Mouse (Mus musculus) hindbrain, embryonic 16.5 days (tissue): ENCODE measurements around the gene Lfng. TPM values are rescaled to one million over a fixed set of nuclear protein-coding genes. Genes with fewer than 3 reads are reported as not detected.

Experiments used
- ATAC-seq: fragments of 200-750 bp; cut with Nextera tagmentation; 2 replicates; pipeline ENCODE4 v1.8.0; 2017; ENCODE audit warnings: moderate TSS enrichment, moderate library complexity
- H3K27ac ChIP-seq: fragments of 300-500 bp; sonication (generic); 2 replicates; pipeline ENCODE4 v1.5.1; 2014; ENCODE audit warnings: low read depth, mild to moderate bottlenecking, control low read depth, low read length, moderate library complexity
- H3K27me3 ChIP-seq: fragments of 300-500 bp; sonication (generic); replicated peaks from 2 replicates; pipeline ENCODE4 v1.6.1; 2014; ENCODE audit warnings: low read length; ENCODE audit not compliant: control insufficient read depth, insufficient read depth
- H3K36me3 ChIP-seq: fragments of 300-500 bp; sonication (generic); 2 replicates; pipeline ENCODE4 v1.6.1; 2014; ENCODE audit warnings: mild to moderate bottlenecking, low read length, moderate library complexity, mixed read lengths; ENCODE audit not compliant: control insufficient read depth, insufficient read depth
- H3K4me1 ChIP-seq: fragments of 300-500 bp; sonication (generic); 2 replicates; pipeline ENCODE4 v1.6.1; 2014; ENCODE audit warnings: low read depth, low read length; ENCODE audit not compliant: control insufficient read depth, insufficient read depth
- H3K4me2 ChIP-seq: fragments of 300-500 bp; sonication (generic); 2 replicates; pipeline ENCODE4 v1.6.1; 2014; ENCODE audit warnings: mild to moderate bottlenecking, low read length, control low read depth, moderate library complexity
- H3K4me3 ChIP-seq: fragments of 300-500 bp; sonication (generic); 2 replicates; pipeline ENCODE4 v1.5.1; 2014; ENCODE audit warnings: mild to moderate bottlenecking, low read length, control low read depth, moderate library complexity
- H3K9ac ChIP-seq: fragments of 300-500 bp; sonication (generic); 2 replicates; pipeline ENCODE4 v1.6.1; 2014; ENCODE audit warnings: low read depth, mild to moderate bottlenecking, control low read depth, low read length, moderate library complexity
- H3K9me3 ChIP-seq: fragments of 300-500 bp; sonication (generic); 2 replicates; pipeline ENCODE4 v1.6.1; 2014; ENCODE audit warnings: mild to moderate bottlenecking, low read length, moderate library complexity; ENCODE audit not compliant: control insufficient read depth
- WGBS: fragments of 180-500 bp; shearing (Covaris S2); extraction: QIAGEN DNeasy Blood & Tissue Kit; methylation state at CpG from one replicate; pipeline ENCODE4 v1.1.7; 2014; 5-methylcytosine and 5-hydroxymethylcytosine counted together
- polyA plus RNA-seq: library from polyadenylated mRNA; unstranded; fragments of >200 nt; fragmentation: Nextera tagmentation; extraction: Ambion mirVana; gene quantifications from 2 replicates; pipeline ENCODE4 v1.2.1, GENCODE M21; 2015

Lfng gene
- polyA plus RNA-seq, 1 experiment from 2014 or later: 30.2 TPM

GRCm38 (mm10) chr5:140602540-140602939 lies 4.6 kb upstream of the Lfng start:
- Histone ChIP-seq H3K4me3 (no peak overlapping the region), H3K27me3 (peaks cover 7% of the 10 kb centered on the region), H3K9me3 (no peaks in the 10 kb centered on the region), H3K4me1 (peaks cover 15% of the 10 kb centered on the region), H3K36me3 (no peaks in the 10 kb centered on the region), H3K9ac (no peak overlapping the region), H3K4me2 (no peak overlapping the region), H3K27ac (no peak overlapping the region)
- ATAC-seq: no peak
- WGBS: 31% methylated on average over 2 of the region's 2 CpGs

- 74% methylated on average over 8 of the region's 8 CpGs for WGBS
These were observed 2.7 kb upstream of the Lfng start for GRCm38 (mm10) chr5:140604386-140604785.

GRCm38 (mm10) chr5:140605228-140605627 lies 1.9 kb upstream of the Lfng start:
- no peak overlapping the region for H3K27ac ChIP-seq
- no peak for ATAC-seq
- no peak overlapping the region for H3K4me2 ChIP-seq
- peaks cover 21% of the 10 kb centered on the region for H3K4me1 ChIP-seq
- no peaks in the 10 kb centered on the region for H3K36me3 ChIP-seq
- H3K9ac ChIP-seq: no peak overlapping the region
- 27% methylated on average over 3 of the region's 3 CpGs for WGBS
- no peak overlapping the region for H3K4me3 ChIP-seq
- peaks cover 7% of the 10 kb centered on the region for H3K27me3 ChIP-seq
- H3K9me3 ChIP-seq: no peaks in the 10 kb centered on the region

More at GRCm38 (mm10) chr5:140604386-140604785, 2.7 kb upstream of the Lfng start:
- Histone ChIP-seq H3K9ac (no peak overlapping the region), H3K27ac (no peak overlapping the region), H3K4me2 (no peak overlapping the region), H3K27me3 (peaks cover 7% of the 10 kb centered on the region), H3K36me3 (no peaks in the 10 kb centered on the region), H3K4me1 (peaks cover 19% of the 10 kb centered on the region), H3K4me3 (no peak overlapping the region), H3K9me3 (no peaks in the 10 kb centered on the region)
- ATAC-seq: no peak

- Histone ChIP-seq H3K9me3 (no peaks in the 10 kb centered on the region), H3K4me1 (peaks cover 32% of the 10 kb centered on the region), H3K27ac (no peak overlapping the region), H3K4me2 (peak overlapping the region; percentile 90), H3K9ac (peak overlapping the region; percentile 41; the same call in 1 of the 2 replicates), H3K4me3 (peak overlapping the region; percentile 60), H3K36me3 (no peaks in the 10 kb centered on the region), H3K27me3 (peaks cover 7% of the 10 kb centered on the region)
- under 1% methylated on average over 22 of the region's 23 CpGs for WGBS
- ATAC-seq: no peak
These were observed 734 bp upstream of the Lfng start for GRCm38 (mm10) chr5:140606386-140606785.

DNA sequence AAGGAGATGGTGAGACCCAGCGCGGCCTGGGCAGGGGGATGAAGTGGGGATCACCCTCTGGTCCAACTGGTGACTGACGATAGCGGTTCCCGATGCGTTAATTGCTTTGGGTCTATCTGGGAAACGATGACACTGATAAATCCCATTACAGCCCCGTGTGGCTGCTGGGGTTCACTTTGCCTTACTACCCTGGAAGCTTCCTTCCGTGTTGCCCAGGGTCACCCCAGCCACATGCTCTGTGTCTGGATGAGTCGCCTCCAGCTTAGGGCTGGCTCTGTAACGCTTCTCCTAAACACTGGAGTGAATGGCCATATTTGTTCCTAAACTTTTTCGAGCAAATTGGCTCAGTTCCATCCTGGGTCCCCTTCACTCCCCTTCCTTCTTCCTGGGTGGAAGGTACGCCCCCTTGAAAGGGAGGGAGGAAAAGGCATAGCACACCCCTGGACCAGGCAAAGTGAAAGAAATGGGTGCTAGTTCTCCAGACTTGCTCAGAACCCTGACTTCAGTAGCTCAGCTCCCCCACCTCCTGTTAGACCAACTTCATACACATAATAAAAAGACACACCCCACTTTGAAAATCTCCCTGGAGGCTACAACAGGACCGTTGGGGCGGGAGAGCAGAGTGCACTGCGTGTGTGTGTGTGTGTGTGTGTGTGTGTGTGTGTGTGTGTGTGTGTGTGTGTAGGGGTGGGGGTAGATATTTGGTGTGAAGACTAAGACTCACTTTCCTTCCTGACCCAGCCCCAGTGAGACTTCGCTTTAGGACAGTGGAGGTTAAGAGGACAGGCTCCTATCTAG lies 915 bp downstream of the Lfng start:
- peaks cover 43% of the 10 kb centered on the region for H3K4me1 ChIP-seq
- peak overlapping the region; percentile 78 for H3K27ac ChIP-seq
- WGBS: 2% methylated on average over 16 of the region's 17 CpGs
- H3K27me3 ChIP-seq: peaks cover 10% of the 10 kb centered on the region
- ATAC-seq: no peak
- H3K4me3 ChIP-seq: peak overlapping the region; percentile 60
- no peaks in the 10 kb centered on the region for H3K9me3 ChIP-seq
- no peaks in the 10 kb centered on the region; the same call in 1 of the 2 replicates for H3K36me3 ChIP-seq
- H3K9ac ChIP-seq: peak overlapping the region; percentile 76
- peak overlapping the region; percentile 90 for H3K4me2 ChIP-seq

DNA sequence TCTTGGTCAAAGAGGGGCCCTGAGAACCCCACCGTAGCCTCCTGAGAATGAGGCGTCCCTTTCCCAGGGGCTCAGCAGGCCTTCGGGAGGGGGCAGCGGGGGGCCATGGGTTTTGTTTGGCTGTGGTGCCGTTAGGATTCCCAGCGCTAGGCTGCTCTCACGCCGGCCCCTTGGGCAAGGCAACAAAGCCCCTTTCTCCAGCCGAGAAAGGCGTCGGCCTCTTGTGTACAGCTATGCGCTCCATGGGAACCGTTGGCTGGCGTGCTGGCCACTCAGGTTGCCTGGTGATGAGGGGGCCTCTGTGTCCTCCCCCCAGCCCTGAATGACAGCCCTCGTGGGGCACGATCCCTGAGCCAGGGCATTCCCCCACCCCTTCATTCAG lies 1.5 kb downstream of the Lfng start:
- peak; percentile 50 for ATAC-seq

GRCm38 (mm10) chr5:140609511-140610272 lies 2.6 kb downstream of the Lfng start:
- H3K4me2 ChIP-seq: peak overlapping the region; percentile 90
- H3K36me3 ChIP-seq: peaks cover 2% of the 10 kb centered on the region; the same call in 1 of the 2 replicates
- H3K4me3 ChIP-seq: peak overlapping the region; percentile 60
- H3K27me3 ChIP-seq: peaks cover 10% of the 10 kb centered on the region
- peak; percentile 50 for ATAC-seq
- H3K9ac ChIP-seq: peak overlapping the region; percentile 61
- no peaks in the 10 kb centered on the region for H3K9me3 ChIP-seq
- peak overlapping the region; percentile 82 for H3K27ac ChIP-seq
- peaks cover 43% of the 10 kb centered on the region for H3K4me1 ChIP-seq
- 5% methylated on average over 13 of the region's 13 CpGs for WGBS

More for the DNA sequence above, 1.5 kb downstream of the Lfng start:
- H3K4me2 ChIP-seq: peak overlapping the region; percentile 90
- H3K9me3 ChIP-seq: no peaks in the 10 kb centered on the region
- WGBS: 1% methylated on average over 16 of the region's 16 CpGs
- peak overlapping the region; percentile 55 for H3K9ac ChIP-seq
- peak overlapping the region; percentile 78 for H3K27ac ChIP-seq
- peaks cover 10% of the 10 kb centered on the region for H3K27me3 ChIP-seq
- no peaks in the 10 kb centered on the region; the same call in 1 of the 2 replicates for H3K36me3 ChIP-seq
- peak overlapping the region; percentile 60 for H3K4me3 ChIP-seq
- peaks cover 43% of the 10 kb centered on the region for H3K4me1 ChIP-seq

DNA sequence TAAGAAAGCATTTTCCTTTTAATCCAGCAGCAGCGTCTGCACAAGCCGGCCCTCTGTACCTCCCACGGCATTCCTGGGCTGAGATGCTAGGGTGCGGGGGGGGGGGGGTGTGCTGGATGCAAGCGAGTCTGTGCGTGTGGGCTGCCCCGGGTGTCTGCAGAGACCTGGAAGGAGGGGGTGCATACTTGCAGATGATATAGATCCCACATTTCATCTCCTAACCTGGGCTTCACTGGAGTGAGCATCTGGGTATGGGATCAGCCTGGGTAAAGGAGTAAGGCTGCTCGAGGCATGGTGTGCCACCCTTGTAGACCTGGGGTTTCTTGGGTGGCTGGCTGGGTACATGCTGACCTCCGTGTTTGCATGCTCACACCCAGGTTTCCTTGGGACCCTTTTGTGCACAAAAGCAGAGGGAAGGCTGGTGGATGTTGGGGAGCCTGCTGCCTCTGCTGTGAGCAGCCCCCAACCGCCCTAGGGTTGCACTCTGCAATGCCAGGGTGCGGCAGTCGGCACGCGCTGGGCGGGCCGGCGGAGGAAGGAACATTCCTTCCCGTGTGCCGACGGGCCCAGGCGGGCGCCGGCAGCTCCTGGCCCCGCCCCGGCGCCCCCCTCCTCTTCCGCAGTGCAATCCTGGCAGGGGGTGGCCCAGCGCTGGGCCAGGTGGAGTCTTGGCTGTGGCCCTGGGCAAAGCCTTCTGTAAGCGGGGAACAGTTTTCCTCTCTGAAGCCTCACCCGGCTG lies 3.3 kb downstream of the Lfng start:
- peaks cover 8% of the 10 kb centered on the region for H3K27me3 ChIP-seq
- H3K4me3 ChIP-seq: peak overlapping the region; percentile 60
- peak overlapping the region; percentile 82 for H3K27ac ChIP-seq
- peak overlapping the region; percentile 61 for H3K9ac ChIP-seq
- H3K9me3 ChIP-seq: no peaks in the 10 kb centered on the region
- WGBS: 4% methylated on average over 26 of the region's 30 CpGs
- no peak; the same call in 1 of the 2 replicates for ATAC-seq
- peaks cover 43% of the 10 kb centered on the region for H3K4me1 ChIP-seq
- peaks cover 2% of the 10 kb centered on the region; the same call in 1 of the 2 replicates for H3K36me3 ChIP-seq
- H3K4me2 ChIP-seq: peak overlapping the region; percentile 90
